Comparison of ENCODE assay signal across 17 mouse cellular contexts in the genomic region with DNA sequence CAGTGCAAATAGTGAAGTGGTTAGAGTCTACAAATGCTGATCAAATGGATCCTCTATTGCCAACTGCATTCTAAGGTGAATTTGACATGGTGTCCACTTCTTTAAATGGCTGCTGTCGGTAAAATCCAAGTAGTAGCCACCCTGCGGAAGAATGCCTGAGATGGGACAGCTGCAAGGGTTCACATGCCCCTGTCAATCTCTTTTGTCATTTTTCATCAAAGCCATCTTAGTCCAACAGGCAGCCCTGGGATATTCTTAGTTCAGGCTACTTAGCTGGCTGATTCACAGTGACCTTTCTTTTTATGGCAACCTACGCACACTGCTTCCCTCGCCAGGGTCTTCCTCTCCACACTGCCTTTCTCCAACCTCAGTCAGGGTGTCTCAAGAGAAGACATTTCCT.
A peak's percentile ranks its signal among the peaks of the same experiment; 100 is the strongest.
DNase-seq lines count a peak whose midpoint lies in the region; ATAC-seq lines count a peak whose summit lies in the region.
"Had no signal": no experiment of that assay in that cellular context is flagged by ENCODE, and none has a peak within 500 bp of the region (broad histone marks: within the 10 kb centered on the region; RNA-seq: fewer than 3 reads in every experiment).

No protein-coding gene starts in this region.

- H3K27ac ChIP-seq in heart, embryonic 12.5 days (ENCODE audit: poor library complexity, severe bottlenecking): no peak overlapping the region
- no peak overlapping the region for H3K27ac ChIP-seq in intestine, embryonic 16.5 days (ENCODE audit: low read length)
- H3K27ac ChIP-seq: forebrain, embryonic 15.5 days; hindbrain, embryonic 10.5 days; hindbrain, embryonic 14.5 days had no signal

- H3K4me1 ChIP-seq in heart, embryonic 12.5 days (replicated peaks): peaks cover 4% of the 10 kb centered on the region
- H3K4me1 ChIP-seq in intestine, embryonic 16.5 days (ENCODE audit: control insufficient read depth, insufficient read depth, low read length): no peaks in the 10 kb centered on the region
- H3K4me1 ChIP-seq: forebrain, embryonic 15.5 days; hindbrain, embryonic 10.5 days had no signal

- no peak for ATAC-seq in heart, embryonic 12.5 days (ENCODE audit: insufficient number of reproducible peaks, low FRiP score)
- 0 out of 2 replicates have a peak, but pooled peaks have one; percentile 39 for ATAC-seq in granulocyte monocyte progenitor cell, adult 5-6 weeks (replicated peaks; ENCODE audit: poor library complexity, severe bottlenecking)
- no peak for ATAC-seq in intestine, embryonic 16.5 days
- ATAC-seq: forebrain, embryonic 15.5 days; intestine, postnatal 0 days had no signal

- H3K4me2 ChIP-seq in heart, embryonic 12.5 days: no peak overlapping the region
- H3K4me2 ChIP-seq in intestine, embryonic 16.5 days (ENCODE audit: low read depth, low read length): no peak overlapping the region
- H3K4me2 ChIP-seq: forebrain, embryonic 15.5 days; heart, embryonic 11.5 days; hindbrain, embryonic 14.5 days had no signal

- peak; percentile 8 for DNase-seq in heart, adult 8-10 months (ENCODE audit: low spot score)
- DNase-seq in gastrocnemius, postnatal 10 days: peak; percentile 5
- no peak for DNase-seq in cerebellum, adult 9-11 months
- DNase-seq in ovary, postnatal 14 days (ENCODE audit: low spot score): no peak
- DNase-seq: adrenal gland, adult 2 months; adrenal gland, postnatal 25 days; cerebellum, adult 18-20 months; cerebellum, postnatal 10 days; heart, adult 18-20 months had no signal

- H3K9me3 ChIP-seq in heart, embryonic 12.5 days (replicated peaks): no peaks in the 10 kb centered on the region
- no peaks in the 10 kb centered on the region for H3K9me3 ChIP-seq in intestine, embryonic 16.5 days (ENCODE audit: control insufficient read depth, low read length)
- H3K9me3 ChIP-seq: forebrain, embryonic 15.5 days; hindbrain, embryonic 10.5 days had no signal

- H3K9ac ChIP-seq in heart, embryonic 12.5 days: no peak overlapping the region
- H3K9ac ChIP-seq in intestine, embryonic 16.5 days (ENCODE audit: low read depth, low read length): no peak overlapping the region
- H3K9ac ChIP-seq: forebrain, embryonic 15.5 days; hindbrain, embryonic 14.5 days had no signal

- H3K27me3 ChIP-seq in heart, embryonic 12.5 days (replicated peaks): no peaks in the 10 kb centered on the region
- no peaks in the 10 kb centered on the region for H3K27me3 ChIP-seq in intestine, embryonic 16.5 days (replicated peaks; ENCODE audit: control insufficient read depth, insufficient read depth, low read length)
- H3K27me3 ChIP-seq: forebrain, embryonic 15.5 days had no signal

- no peak overlapping the region for H3K4me3 ChIP-seq in heart, embryonic 12.5 days
- H3K4me3 ChIP-seq in intestine, embryonic 16.5 days (ENCODE audit: low read length): no peak overlapping the region
- H3K4me3 ChIP-seq: forebrain, embryonic 15.5 days; hindbrain, embryonic 10.5 days had no signal

- WGBS in heart, embryonic 12.5 days: 54% methylated on average over 4 of the region's 4 CpGs
- WGBS in intestine, embryonic 16.5 days: 82% methylated on average over 4 of the region's 4 CpGs

- H3K36me3 ChIP-seq in heart, embryonic 12.5 days: no peaks in the 10 kb centered on the region
- no peaks in the 10 kb centered on the region for H3K36me3 ChIP-seq in intestine, embryonic 16.5 days (ENCODE audit: control insufficient read depth, insufficient read depth, low read length)
- H3K36me3 ChIP-seq: forebrain, embryonic 15.5 days; hindbrain, embryonic 10.5 days had no signal

Comparison
In these comparisons a context has a peak if more than half of its experiments do, and no peak if none do; other contexts are left out.
1. DNase-seq: peak in heart, adult 8-10 months (single experiment) and gastrocnemius, postnatal 10 days (single experiment); none in cerebellum, adult 9-11 months (single experiment) and ovary, postnatal 14 days (single experiment).